Mouse (Mus musculus): ENCODE measurements at regions not wholly inside any gene's neighbourhood (a gene's known extent, or its start where the extent isn't known, plus 50 kb on each side); places are given as distances from the start of the nearest gene placed in this dataset.

DNA sequence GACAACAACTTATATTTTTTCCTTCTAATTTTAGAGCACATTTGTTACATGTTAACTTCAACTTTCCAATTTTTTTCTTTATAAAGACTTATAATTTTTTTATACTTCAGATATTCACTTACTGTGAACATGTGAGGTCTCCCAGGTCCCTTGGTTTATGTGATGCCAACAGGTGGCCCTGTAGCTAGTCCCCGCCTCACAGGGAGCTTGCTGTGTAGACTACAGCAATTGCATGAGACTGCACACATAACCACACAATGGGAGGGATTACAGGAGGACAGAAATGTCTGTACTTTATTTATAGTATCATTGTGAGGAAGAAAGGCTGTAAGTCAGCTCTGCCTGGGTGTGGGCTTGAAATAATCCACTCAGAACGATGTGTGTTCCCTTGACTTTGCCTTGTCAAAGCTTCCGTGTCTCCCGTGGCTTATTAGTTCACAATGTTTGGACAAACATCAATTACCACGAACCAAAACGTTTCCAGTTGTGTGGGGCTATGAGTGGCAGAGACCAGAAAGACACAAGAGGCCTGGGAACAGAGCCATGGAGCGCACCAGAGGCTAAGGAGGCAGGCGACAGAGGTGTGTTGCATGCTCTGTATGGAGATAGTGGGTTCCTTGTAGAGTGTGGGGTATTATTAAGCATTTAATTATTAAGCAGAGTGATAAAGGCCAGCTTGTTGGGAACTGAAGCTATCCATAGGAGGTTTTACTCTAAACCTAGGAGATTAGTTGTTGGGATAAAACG lies 136.6 kb upstream of the Gm5148 start:
- TF ChIP-seq EP300 (IDR thresholded peaks at IDR 0.05) (no peak), CTCF (IDR thresholded peaks at IDR 0.05) (no peak)
